Mouse (Mus musculus): ENCODE data around the gene Irs1.

DNA sequence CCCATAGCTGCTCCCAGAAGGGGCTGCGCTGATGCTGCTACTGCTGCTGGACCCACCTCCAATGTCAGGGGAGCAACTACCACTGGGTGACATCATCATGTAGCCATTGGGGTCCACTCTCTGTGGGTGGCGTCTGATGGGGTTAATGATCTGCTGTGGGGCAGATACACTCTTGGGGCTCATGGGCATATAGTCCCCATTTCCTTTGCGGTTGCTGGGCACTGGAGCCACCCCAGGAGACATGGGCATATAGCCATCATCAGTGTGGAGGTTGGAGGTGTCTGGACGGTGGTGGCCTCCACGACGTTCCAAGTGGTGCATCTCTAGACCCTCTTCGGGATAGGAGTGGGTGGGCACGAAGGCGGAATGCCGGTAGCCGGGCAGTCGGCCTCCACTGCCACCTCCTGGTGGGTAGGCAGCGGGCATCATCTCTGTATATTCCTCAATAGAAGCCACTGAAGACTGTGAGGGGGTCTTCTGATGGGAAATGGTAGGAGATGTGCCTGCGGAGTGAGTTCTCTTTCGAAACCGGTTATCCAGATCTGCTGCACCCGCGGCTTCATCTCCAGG, 2.7 kb downstream of the Irs1 start:
- TF ChIP-seq CTCF (IDR thresholded peaks at IDR 0.05; ENCODE audit: extremely low read depth, insufficient read depth, low read length) (0 out of 2 replicates have a peak, but pooled peaks have one; percentile 7), POLR2A (IDR thresholded peaks at IDR 0.05; ENCODE audit: extremely low read depth, insufficient read depth, low read length) (no peak)
